Comparison of ENCODE assay signal across 8 mouse cellular contexts in genomic region chr6:91685896-91686295, GRCm38 (mm10). TPM values are rescaled to one million over a fixed set of nuclear protein-coding genes. Genes with fewer than 3 reads are reported as not detected.
DNase-seq lines count a peak whose midpoint lies in the region; ATAC-seq lines count a peak whose summit lies in the region.

No protein-coding gene starts in this region.

- ATAC-seq in activated CD4-positive, CD25-positive, alpha-beta regulatory T cell, adult 4 months = no peak
- ATAC-seq in cerebellum, adult (ENCODE audit: insufficient number of reproducible peaks, low FRiP score, low TSS enrichment) = no peak

- H3K27me3 ChIP-seq in heart, embryonic 10.5 days (ENCODE audit: insufficient read depth, poor library complexity, severe bottlenecking) = no peaks in the 10 kb centered on the region

- peak; percentile 32 for DNase-seq in ovary, adult 18-20 months (ENCODE audit: low spot score)
- DNase-seq in ovary, postnatal 36 days (ENCODE audit: low spot score) = no peak
- no peak for DNase-seq in heart, embryonic 10.5 days (ENCODE audit: low spot score)
- DNase-seq in liver = peak; percentile 21
- DNase-seq in retina, postnatal 7 days (ENCODE audit: low read depth, low spot score) = peak; percentile 54
- no peak for DNase-seq in layer of hippocampus, postnatal 36 days

- peak overlapping the region; percentile 97 for H3K27ac ChIP-seq in heart, embryonic 10.5 days

- peak overlapping the region; percentile 98 for H3K4me3 ChIP-seq in heart, embryonic 10.5 days

- peaks cover 8% of the 10 kb centered on the region for H3K36me3 ChIP-seq in heart, embryonic 10.5 days

- 37% methylated on average over 7 of the region's 7 CpGs for WGBS in heart, embryonic 10.5 days

- H3K9me3 ChIP-seq in heart, embryonic 10.5 days = no peaks in the 10 kb centered on the region

- peaks cover 80% of the 10 kb centered on the region for H3K4me1 ChIP-seq in heart, embryonic 10.5 days

RNA-seq across cellular contexts. Expression of gene Slc6a6, which starts 2.0 kb away (rescaled TPM):
- 56.6 and 69.3 TPM in 2 replicates for polyA plus RNA-seq in heart, embryonic 10.5 days (2016; fragmentation: Nextera tagmentation; extraction: Ambion mirVana)
- total RNA-seq in layer of hippocampus, postnatal 36 days (2021) = 100 to 1,000 TPM; 116 to 118 TPM
- polyA plus RNA-seq in activated CD4-positive, CD25-positive, alpha-beta regulatory T cell, adult 4 months (2017; shearing (Covaris generic)) = 10 to 100 TPM; 34.3 to 47.9 TPM

Comparison
In these comparisons a context has a peak if more than half of its experiments do, and no peak if none do; other contexts are left out.
1. DNase-seq: peak in ovary, adult 18-20 months (single experiment), liver (single experiment) and retina, postnatal 7 days (single experiment); none in ovary, postnatal 36 days (single experiment), heart, embryonic 10.5 days (single experiment) and layer of hippocampus, postnatal 36 days (0 of 2).